ENCODE assay signal across 7 mouse cellular contexts in genomic region chr5:43673083-43673482, GRCm38 (mm10). TPM values are rescaled to one million over a fixed set of nuclear protein-coding genes. Genes with fewer than 3 reads are reported as not detected.
DNase-seq lines count a peak whose midpoint lies in the region; ATAC-seq lines count a peak whose summit lies in the region.

No protein-coding gene starts in this region.

- H3K27ac ChIP-seq in liver, embryonic 11.5 days (ENCODE audit: low read depth, low read length): no peak overlapping the region; the same call in 1 of the 2 replicates
- peak overlapping the region; percentile 88; the same call in 1 of the 2 replicates for H3K27ac ChIP-seq in forebrain, embryonic 12.5 days
- peak overlapping the region; percentile 94 for H3K27ac ChIP-seq in limb, embryonic 13.5 days
- H3K27ac ChIP-seq in stomach, embryonic 14.5 days (ENCODE audit: low read length): no peak overlapping the region

- WGBS in liver, embryonic 11.5 days: 75% methylated on average over 2 of the region's 2 CpGs
- WGBS in forebrain, embryonic 12.5 days: 79% methylated on average over 2 of the region's 2 CpGs
- WGBS in limb, embryonic 13.5 days: 75% methylated on average over 2 of the region's 2 CpGs
- 84% methylated on average over 2 of the region's 2 CpGs for WGBS in stomach, embryonic 14.5 days

- no peaks in the 10 kb centered on the region for H3K9me3 ChIP-seq in liver, embryonic 11.5 days (ENCODE audit: control insufficient read depth, low read length)
- no peaks in the 10 kb centered on the region for H3K9me3 ChIP-seq in forebrain, embryonic 12.5 days
- no peaks in the 10 kb centered on the region for H3K9me3 ChIP-seq in limb, embryonic 13.5 days
- no peaks in the 10 kb centered on the region for H3K9me3 ChIP-seq in stomach, embryonic 14.5 days (ENCODE audit: control insufficient read depth, low read depth, low read length)

- H3K36me3 ChIP-seq in liver, embryonic 11.5 days (ENCODE audit: control insufficient read depth, insufficient read depth, low read length): no peaks in the 10 kb centered on the region
- H3K36me3 ChIP-seq in forebrain, embryonic 12.5 days (replicated peaks): peaks cover 2% of the 10 kb centered on the region; the same call in 1 of the 2 replicates
- peaks cover 18% of the 10 kb centered on the region for H3K36me3 ChIP-seq in limb, embryonic 13.5 days
- 0 out of 2 replicates have a peak, but pooled peaks cover 2% of the 10 kb centered on the region for H3K36me3 ChIP-seq in stomach, embryonic 14.5 days (ENCODE audit: control insufficient read depth, insufficient read depth, low read length)

- H3K9ac ChIP-seq in liver, embryonic 11.5 days (ENCODE audit: low read depth, low read length): no peak overlapping the region
- H3K9ac ChIP-seq in forebrain, embryonic 12.5 days: peak overlapping the region; percentile 67
- H3K9ac ChIP-seq in limb, embryonic 13.5 days: peak overlapping the region; percentile 74
- H3K9ac ChIP-seq in stomach, embryonic 14.5 days (replicated peaks; ENCODE audit: low read depth, low read length): peak overlapping the region; percentile 69

- DNase-seq in liver, embryonic 11.5 days (ENCODE audit: low spot score): no peak
- DNase-seq in liver: no peak
- DNase-seq in left cerebral cortex, postnatal 14 days (ENCODE audit: low spot score in 2 of 2): no peak
- no peak for DNase-seq in kidney, adult 18-20 months

- H3K4me1 ChIP-seq in liver, embryonic 11.5 days (replicated peaks; ENCODE audit: control insufficient read depth, insufficient read depth, low read length): no peaks in the 10 kb centered on the region; the same call in 1 of the 2 replicates
- peaks cover 5% of the 10 kb centered on the region; the same call in 1 of the 2 replicates for H3K4me1 ChIP-seq in forebrain, embryonic 12.5 days
- peaks cover 8% of the 10 kb centered on the region for H3K4me1 ChIP-seq in limb, embryonic 13.5 days
- peaks cover 5% of the 10 kb centered on the region for H3K4me1 ChIP-seq in stomach, embryonic 14.5 days (ENCODE audit: control insufficient read depth, insufficient read depth, low read length)

- peak overlapping the region; percentile 45; the same call in 1 of the 2 replicates for H3K4me3 ChIP-seq in liver, embryonic 11.5 days (ENCODE audit: low read depth, low read length)
- peak overlapping the region; percentile 51 for H3K4me3 ChIP-seq in forebrain, embryonic 12.5 days (replicated peaks)
- H3K4me3 ChIP-seq in limb, embryonic 13.5 days: peak overlapping the region; percentile 51
- H3K4me3 ChIP-seq in stomach, embryonic 14.5 days (ENCODE audit: low read depth, low read length): peak overlapping the region; percentile 50

- H3K4me2 ChIP-seq in liver, embryonic 11.5 days: peak overlapping the region; percentile 65
- peak overlapping the region; percentile 65 for H3K4me2 ChIP-seq in forebrain, embryonic 12.5 days
- peak overlapping the region; percentile 72 for H3K4me2 ChIP-seq in limb, embryonic 13.5 days (replicated peaks)
- H3K4me2 ChIP-seq in stomach, embryonic 14.5 days (replicated peaks; ENCODE audit: low read depth, low read length): peak overlapping the region; percentile 63

- intact Hi-C loops in left cerebral cortex, postnatal 14 days (cut with DNase I): loop anchor here (2.0 to 5.0 kb wide), 3 partner anchors 164 to 598 kb away; no protein-coding TSS in a partner anchor

- no peak for ATAC-seq in liver, embryonic 11.5 days (replicated peaks; ENCODE audit: low FRiP score)
- ATAC-seq in forebrain, embryonic 12.5 days (ENCODE audit: low FRiP score): no peak
- ATAC-seq in limb, embryonic 13.5 days (ENCODE audit: low FRiP score, low read depth): no peak
- ATAC-seq in stomach, embryonic 14.5 days (ENCODE audit: insufficient number of reproducible peaks, insufficient read depth, low FRiP score, low read depth): no peak

- no peaks in the 10 kb centered on the region for H3K27me3 ChIP-seq in liver, embryonic 11.5 days (replicated peaks; ENCODE audit: control insufficient read depth, insufficient read depth, low read length)
- no peaks in the 10 kb centered on the region for H3K27me3 ChIP-seq in forebrain, embryonic 12.5 days
- no peaks in the 10 kb centered on the region for H3K27me3 ChIP-seq in limb, embryonic 13.5 days
- no peaks in the 10 kb centered on the region for H3K27me3 ChIP-seq in stomach, embryonic 14.5 days (ENCODE audit: control insufficient read depth, insufficient read depth, low read length)

RNA-seq across cellular contexts. Expression of gene Cc2d2a, which starts 10.9 kb away (rescaled TPM):
- polyA plus RNA-seq in liver, embryonic 11.5 days (2014; fragmentation: Nextera tagmentation; extraction: Ambion mirVana): 3.2 and 4.2 TPM in 2 replicates
- polyA plus RNA-seq in forebrain, embryonic 12.5 days (2016; fragmentation: Nextera tagmentation; extraction: Ambion mirVana): 9.6 and 10.5 TPM in 2 replicates
- polyA plus RNA-seq in limb, embryonic 13.5 days (2015; fragmentation: Nextera tagmentation; extraction: Ambion mirVana): 11.8 and 12.9 TPM in 2 replicates
- polyA plus RNA-seq in stomach, embryonic 14.5 days (2014; fragmentation: Nextera tagmentation; extraction: Ambion mirVana): 15.6 and 15.7 TPM in 2 replicates
- total RNA-seq in left cerebral cortex, postnatal 14 days (2021): 10 to 100 TPM; 12.2 to 12.8 TPM

Comparison
In these comparisons a context has a peak if more than half of its experiments do, and no peak if none do; other contexts are left out.
1. H3K27ac ChIP-seq: peak in forebrain, embryonic 12.5 days (single experiment) and limb, embryonic 13.5 days (single experiment); none in liver, embryonic 11.5 days (single experiment) and stomach, embryonic 14.5 days (single experiment).
2. Peak in every context shown above with its lines, with median percentiles within 50 percentile points of each other: H3K4me2 ChIP-seq and H3K4me3 ChIP-seq.